Mouse (Mus musculus) heart, embryonic 16.5 days (tissue): ENCODE measurements at regions not wholly inside any gene's neighbourhood (a gene's known extent, or its start where the extent isn't known, plus 50 kb on each side); places are given as distances from the start of the nearest gene placed in this dataset.
"Not testable (repeated sequence)": the region's sequence is repeated elsewhere in the genome, so short reads cannot be mapped to it uniquely, and the experiment has no call there.

ENCODE experiments used
- ATAC-seq: fragments of 200-750 bp; cut with Nextera tagmentation; replicated peaks from 2 replicates; pipeline ENCODE4 v1.8.0; 2017; ENCODE audit warnings: moderate number of reproducible peaks; ENCODE audit not compliant: insufficient read depth, low FRiP score; ENCODE audit errors: extremely low read depth
- H3K27ac ChIP-seq: fragments of 300-500 bp; sonication (generic); 2 replicates; pipeline ENCODE4 v1.5.1; 2014; ENCODE audit warnings: mild to moderate bottlenecking, low read length, control low read depth, moderate library complexity
- H3K27me3 ChIP-seq: fragments of 300-500 bp; sonication (generic); 2 replicates; pipeline ENCODE4 v1.6.1; 2014; ENCODE audit warnings: low read length, mixed read lengths; ENCODE audit not compliant: control insufficient read depth, insufficient read depth
- H3K36me3 ChIP-seq: fragments of 300-500 bp; sonication (generic); 2 replicates; pipeline ENCODE4 v1.6.1; 2014; ENCODE audit not compliant: control insufficient read depth, insufficient read depth
- H3K4me1 ChIP-seq: fragments of 300-500 bp; sonication (generic); 2 replicates; pipeline ENCODE4 v1.6.1; 2014; ENCODE audit warnings: low read length, mixed read lengths; ENCODE audit not compliant: control insufficient read depth, insufficient read depth
- H3K4me2 ChIP-seq: fragments of 300-500 bp; sonication (generic); 2 replicates; pipeline ENCODE4 v1.6.1; 2014; ENCODE audit warnings: low read depth, mild to moderate bottlenecking, control low read depth, low read length
- H3K4me3 ChIP-seq: fragments of 300-500 bp; sonication (generic); 2 replicates; pipeline ENCODE4 v1.5.1; 2014; ENCODE audit warnings: mild to moderate bottlenecking, control low read depth, low read length
- H3K9ac ChIP-seq: fragments of 300-500 bp; sonication (generic); 2 replicates; pipeline ENCODE4 v1.6.1; 2014; ENCODE audit warnings: low read length, control low read depth
- H3K9me3 ChIP-seq: fragments of 300-500 bp; sonication (generic); replicated peaks from 2 replicates; pipeline ENCODE4 v1.6.1; 2016; ENCODE audit warnings: low read length; ENCODE audit not compliant: control insufficient read depth
- WGBS: fragments of 180-500 bp; shearing (Covaris S2); extraction: QIAGEN DNeasy Blood & Tissue Kit; methylation state at CpG from one replicate; pipeline ENCODE4 v1.1.7; 2014; 5-methylcytosine and 5-hydroxymethylcytosine counted together

GRCm38 (mm10) chr15:90291848-90292247 lies 67.7 kb downstream of the Alg10b start:
- Histone ChIP-seq H3K4me3 (no peak overlapping the region), H3K27me3 (no peaks in the 10 kb centered on the region), H3K36me3 (no peaks in the 10 kb centered on the region), H3K27ac (no peak overlapping the region), H3K4me1 (no peaks in the 10 kb centered on the region), H3K4me2 (no peak overlapping the region), H3K9me3 (no peaks in the 10 kb centered on the region), H3K9ac (no peak overlapping the region)
- no peak for ATAC-seq
- 87% methylated on average over 1 of the region's 1 CpGs for WGBS

DNA sequence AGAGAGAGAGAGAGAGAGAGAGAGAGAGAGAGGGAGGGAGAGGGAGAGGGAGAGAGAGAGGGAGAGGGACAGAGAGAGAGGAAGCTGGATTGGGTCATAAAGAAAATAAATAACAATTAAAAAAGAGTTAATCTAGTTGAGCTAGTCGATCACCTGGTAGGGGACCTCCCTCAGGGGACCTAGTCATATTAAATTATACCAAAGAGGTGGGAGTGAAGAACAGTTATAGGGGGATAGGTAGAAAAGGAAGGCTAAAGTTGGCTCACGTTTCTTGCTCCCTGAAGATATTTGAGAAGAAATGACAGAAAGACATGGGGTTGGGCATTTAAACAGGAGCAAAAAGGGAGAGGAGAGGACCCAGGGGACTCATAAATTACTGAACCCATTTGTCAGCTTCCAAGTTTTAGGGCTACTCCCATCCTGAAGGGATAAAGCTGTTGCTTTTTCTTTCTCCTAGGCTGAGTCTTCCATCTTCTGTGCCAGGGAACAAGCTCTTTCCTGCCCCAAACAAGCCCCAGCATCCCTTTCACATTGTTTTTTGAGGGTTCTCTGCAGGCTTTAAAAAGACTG lies 70.3 kb downstream of the Alg10b start:
- ATAC-seq = no peak
- WGBS = 68% methylated on average over 2 of the region's 2 CpGs
- no peak overlapping the region for H3K4me2 ChIP-seq
- no peaks in the 10 kb centered on the region for H3K4me1 ChIP-seq
- H3K36me3 ChIP-seq = no peaks in the 10 kb centered on the region
- no peak overlapping the region for H3K9ac ChIP-seq
- no peak overlapping the region for H3K27ac ChIP-seq
- H3K9me3 ChIP-seq = no peaks in the 10 kb centered on the region
- no peaks in the 10 kb centered on the region for H3K27me3 ChIP-seq
- H3K4me3 ChIP-seq = no peak overlapping the region

GRCm38 (mm10) chr15:90298566-90298965 lies 74.5 kb downstream of the Alg10b start:
- Histone ChIP-seq H3K4me2 (no peak overlapping the region), H3K27me3 (no peaks in the 10 kb centered on the region), H3K4me1 (no peaks in the 10 kb centered on the region), H3K9ac (no peak overlapping the region), H3K27ac (no peak overlapping the region), H3K4me3 (no peak overlapping the region), H3K9me3 (no peaks in the 10 kb centered on the region), H3K36me3 (no peaks in the 10 kb centered on the region)
- ATAC-seq = no peak
- WGBS = 80% methylated on average over 7 of the region's 7 CpGs

GRCm38 (mm10) chr15:90303393-90303792 lies 79.3 kb downstream of the Alg10b start:
- ATAC-seq = no peak
- Histone ChIP-seq H3K4me3 (no peak overlapping the region), H3K4me1 (no peaks in the 10 kb centered on the region), H3K9me3 (no peaks in the 10 kb centered on the region), H3K9ac (no peak overlapping the region), H3K4me2 (no peak overlapping the region), H3K36me3 (no peaks in the 10 kb centered on the region), H3K27me3 (no peaks in the 10 kb centered on the region), H3K27ac (no peak overlapping the region)
- WGBS = 63% methylated on average over 1 of the region's 1 CpGs

DNA sequence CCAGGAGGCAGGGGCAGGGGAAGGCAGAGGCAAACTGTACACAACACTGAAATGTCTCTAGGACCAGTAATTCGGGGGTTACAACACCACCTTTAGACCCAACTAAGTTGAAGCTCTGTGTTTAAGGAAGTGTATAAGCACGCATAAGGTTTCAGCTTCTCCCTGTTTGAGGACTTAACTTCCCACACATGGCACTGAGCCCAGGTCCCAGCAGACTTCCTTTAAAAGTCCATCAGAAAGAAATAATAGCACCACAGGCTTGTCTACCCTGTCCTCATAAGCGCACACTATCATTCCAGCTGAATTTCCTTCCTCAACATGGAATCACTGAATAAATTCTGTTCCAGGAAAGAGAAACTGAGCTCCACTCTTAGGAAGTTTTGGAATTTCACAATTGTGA lies 80.9 kb downstream of the Alg10b start:
- no peaks in the 10 kb centered on the region for H3K9me3 ChIP-seq
- H3K4me1 ChIP-seq = no peaks in the 10 kb centered on the region
- no peaks in the 10 kb centered on the region for H3K36me3 ChIP-seq
- 66% methylated on average over 3 of the region's 3 CpGs for WGBS
- no peak for ATAC-seq
- H3K4me2 ChIP-seq = no peak overlapping the region
- H3K9ac ChIP-seq = no peak overlapping the region
- no peaks in the 10 kb centered on the region for H3K27me3 ChIP-seq
- no peak overlapping the region for H3K4me3 ChIP-seq
- H3K27ac ChIP-seq = no peak overlapping the region

GRCm38 (mm10) chr15:90306866-90307265 lies 82.8 kb downstream of the Alg10b start:
- Histone ChIP-seq H3K36me3 (no peaks in the 10 kb centered on the region), H3K4me2 (no peak overlapping the region), H3K9ac (no peak overlapping the region), H3K4me1 (no peaks in the 10 kb centered on the region), H3K9me3 (no peaks in the 10 kb centered on the region), H3K27ac (no peak overlapping the region), H3K27me3 (no peaks in the 10 kb centered on the region), H3K4me3 (no peak overlapping the region)
- 89% methylated on average over 3 of the region's 3 CpGs for WGBS
- no peak for ATAC-seq

- H3K36me3 ChIP-seq, H3K4me1 ChIP-seq, H3K9me3 ChIP-seq, ATAC-seq, H3K4me2 ChIP-seq, H3K4me3 ChIP-seq, H3K9ac ChIP-seq, H3K27ac ChIP-seq, H3K27me3 ChIP-seq: not testable (repeated sequence)
- WGBS = 27% methylated on average over 5 of the region's 5 CpGs
These were observed 84.3 kb downstream of the Alg10b start for GRCm38 (mm10) chr15:90308433-90308832.

DNA sequence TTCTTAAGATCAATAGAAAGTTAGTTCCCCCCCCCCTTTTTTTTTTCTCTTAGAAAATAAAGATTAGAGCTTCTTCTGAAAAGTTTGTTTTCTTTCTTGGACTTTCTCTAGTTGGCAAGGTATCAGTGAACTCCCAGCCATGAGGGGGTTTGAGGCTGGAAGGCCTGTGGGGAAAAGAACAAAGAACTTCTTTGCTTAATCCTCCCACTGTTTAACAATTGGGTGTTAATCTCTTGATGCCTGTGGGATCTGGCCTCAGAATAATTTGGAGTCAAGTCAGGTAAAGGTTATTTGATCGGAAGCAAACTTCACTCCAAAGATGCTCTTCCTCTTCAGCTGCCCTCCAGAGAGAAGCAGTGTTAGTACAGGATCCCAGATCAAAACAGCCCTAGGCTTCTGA lies 84.8 kb downstream of the Alg10b start:
- 43% methylated on average over 1 of the region's 1 CpGs for WGBS
- Histone ChIP-seq H3K9ac (no peak overlapping the region), H3K27ac (no peak overlapping the region), H3K27me3 (no peaks in the 10 kb centered on the region), H3K4me1 (no peaks in the 10 kb centered on the region), H3K9me3 (no peaks in the 10 kb centered on the region), H3K4me3 (no peak overlapping the region), H3K36me3 (no peaks in the 10 kb centered on the region), H3K4me2 (no peak overlapping the region)
- ATAC-seq = no peak

DNA sequence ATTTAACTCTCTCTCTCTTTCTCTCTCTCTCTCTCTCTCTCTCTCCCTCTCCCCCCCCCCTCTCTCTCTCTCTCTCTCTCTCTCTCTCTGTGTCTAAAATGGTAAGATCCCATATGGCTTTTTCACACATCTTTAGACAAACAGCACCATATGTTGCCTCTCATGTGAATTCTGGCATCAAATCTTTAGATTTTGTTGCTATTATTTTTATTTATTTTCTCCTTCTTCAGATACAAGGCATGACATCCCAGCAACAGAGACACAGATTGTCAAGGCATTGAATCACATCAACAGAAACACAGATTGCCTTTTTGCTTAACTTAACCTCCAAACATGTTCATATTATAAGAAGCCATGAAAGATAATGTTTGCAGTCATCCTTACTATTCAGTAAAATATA lies 85.6 kb downstream of the Alg10b start:
- Histone ChIP-seq H3K36me3 (no peaks in the 10 kb centered on the region), H3K4me3 (no peak overlapping the region), H3K4me1 (no peaks in the 10 kb centered on the region), H3K27ac (no peak overlapping the region), H3K9ac (no peak overlapping the region), H3K4me2 (no peak overlapping the region), H3K27me3 (no peaks in the 10 kb centered on the region), H3K9me3 (no peaks in the 10 kb centered on the region)
- ATAC-seq = no peak

DNA sequence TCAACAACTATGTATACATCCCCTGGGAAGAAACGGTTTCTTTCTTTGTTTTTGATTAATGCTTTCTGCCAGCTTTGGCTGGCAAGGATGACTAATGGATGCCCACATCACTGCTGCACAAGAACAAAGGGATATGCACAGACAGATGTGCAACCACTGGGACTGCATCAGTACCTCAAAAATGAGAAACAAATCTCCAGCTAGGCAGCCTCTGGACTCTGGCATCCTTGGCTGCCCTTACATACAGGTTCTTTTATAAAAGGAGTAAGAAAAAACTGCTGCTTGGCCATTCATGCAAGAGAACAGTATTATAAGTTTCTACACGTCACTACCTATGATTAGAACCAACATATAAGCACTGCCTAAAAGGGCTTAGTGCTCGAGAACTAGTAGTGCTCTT lies 97.7 kb downstream of the Alg10b start:
- Histone ChIP-seq H3K27me3 (no peaks in the 10 kb centered on the region), H3K9me3 (no peaks in the 10 kb centered on the region), H3K4me2 (no peak overlapping the region), H3K9ac (no peak overlapping the region), H3K4me3 (no peak overlapping the region), H3K36me3 (no peaks in the 10 kb centered on the region), H3K4me1 (no peaks in the 10 kb centered on the region), H3K27ac (no peak overlapping the region)
- 59% methylated on average over 3 of the region's 3 CpGs for WGBS
- no peak for ATAC-seq
